Mouse (Mus musculus): ENCODE measurements around the gene Smarcd1. TPM values are rescaled to one million over a fixed set of nuclear protein-coding genes. Genes with fewer than 3 reads are reported as not detected.

Gene Smarcd1
- polyA plus RNA-seq, 1 experiment: 28.6 TPM

DNA sequence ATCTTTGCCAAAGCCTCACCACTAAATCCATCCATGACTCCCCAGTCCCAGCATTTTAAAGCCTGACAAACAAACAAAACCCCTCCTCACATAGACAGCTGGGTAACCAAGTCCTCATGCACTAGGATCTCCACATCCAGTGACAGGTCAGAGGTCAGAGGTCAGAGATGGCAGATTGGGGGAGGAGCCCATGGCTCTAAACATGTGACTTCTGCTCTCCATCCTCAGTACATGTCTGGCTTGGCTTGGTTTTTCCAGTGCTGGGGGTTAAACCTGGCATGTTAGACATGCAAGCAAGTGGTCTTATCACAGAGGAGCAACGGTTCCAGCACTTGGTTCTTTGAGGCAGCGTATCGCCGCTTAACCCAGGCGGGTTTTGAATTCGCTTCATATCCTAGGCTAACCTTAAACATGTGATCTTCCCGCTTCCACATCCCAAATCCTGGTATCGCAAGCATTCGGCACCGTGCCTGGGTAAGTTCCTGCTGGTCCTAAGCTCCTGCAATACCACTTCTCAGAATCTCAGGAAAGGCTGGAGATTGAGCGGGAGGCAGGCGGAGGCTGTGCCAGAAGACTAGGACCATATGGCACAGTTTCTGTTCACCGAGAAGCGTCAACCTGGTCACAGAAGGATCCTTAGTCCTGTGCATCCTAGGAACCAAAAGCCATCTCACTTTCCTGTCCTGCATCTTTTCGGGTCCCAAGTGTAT, 40.7 kb upstream of the Smarcd1 start:
- Histone ChIP-seq H3K79me3 (ENCODE audit: low read depth) (no peaks in the 10 kb centered on the region), H3K27me3 (ENCODE audit: control insufficient read depth, insufficient read depth, insufficient read length) (peaks cover 7% of the 10 kb centered on the region), H3ac (ENCODE audit: control insufficient read depth, insufficient read length, low read depth) (no peak overlapping the region), H3K36me3 (ENCODE audit: control insufficient read depth, insufficient read depth) (no peaks in the 10 kb centered on the region), H3K79me2 (ENCODE audit: control insufficient read depth, insufficient read depth) (no peaks in the 10 kb centered on the region), H3K4me3 (ENCODE audit: insufficient read depth, poor library complexity, severe bottlenecking) (no peak overlapping the region)
- TF ChIP-seq USF1 (IDR thresholded peaks at IDR 0.05; ENCODE audit: low read depth) (no peak), MAX (IDR thresholded peaks at IDR 0.05) (no peak), CEBPB (IDR thresholded peaks at IDR 0.05; ENCODE audit: low read depth) (no peak), CTCF (IDR thresholded peaks at IDR 0.05; ENCODE audit: control insufficient read depth, insufficient read depth, insufficient read length) (no peak), FOSL1 (IDR thresholded peaks at IDR 0.05; ENCODE audit: insufficient read depth, low read length, poor library complexity, severe bottlenecking) (no peak), MYOD1 (IDR thresholded peaks at IDR 0.05; ENCODE audit: control insufficient read depth, insufficient read length, low read depth) (no peak), MYOG (IDR thresholded peaks at IDR 0.05; ENCODE audit: control insufficient read depth, extremely low read depth, insufficient read length) (no peak)

DNA sequence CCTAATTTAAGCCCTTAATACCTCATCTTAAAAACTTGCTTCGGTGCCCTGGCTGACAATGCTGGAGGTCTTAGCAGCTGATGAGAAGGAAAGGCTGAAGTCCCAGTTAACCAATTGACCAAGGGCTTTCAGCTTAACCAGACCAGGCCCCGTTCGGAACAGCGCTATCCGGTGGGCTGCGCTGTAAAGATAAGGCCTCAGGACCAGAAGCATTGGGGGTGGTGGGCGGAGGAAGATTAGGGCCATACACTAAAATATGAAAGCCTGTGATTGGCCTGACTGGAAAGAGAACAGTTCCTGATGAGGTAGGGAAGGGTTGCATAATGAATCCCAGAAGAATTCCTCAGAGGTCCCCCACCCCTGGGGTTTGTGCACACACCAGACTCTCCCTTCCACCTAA, 39.6 kb upstream of the Smarcd1 start:
- H3K36me3 ChIP-seq (ENCODE audit: control insufficient read depth, insufficient read depth): no peaks in the 10 kb centered on the region
- no peak for TF ChIP-seq USF1 (IDR thresholded peaks at IDR 0.05; ENCODE audit: low read depth)
- TF ChIP-seq MAX (IDR thresholded peaks at IDR 0.05): no peak
- no peak for TF ChIP-seq CEBPB (IDR thresholded peaks at IDR 0.05; ENCODE audit: low read depth)
- TF ChIP-seq CTCF (IDR thresholded peaks at IDR 0.05; ENCODE audit: control insufficient read depth, insufficient read depth, insufficient read length): no peak
- no peak for TF ChIP-seq MYOD1 (IDR thresholded peaks at IDR 0.05; ENCODE audit: control insufficient read depth, insufficient read length, low read depth)
- TF ChIP-seq FOSL1 (IDR thresholded peaks at IDR 0.05; ENCODE audit: insufficient read depth, low read length, poor library complexity, severe bottlenecking): no peak
- TF ChIP-seq MYOG (IDR thresholded peaks at IDR 0.05; ENCODE audit: control insufficient read depth, extremely low read depth, insufficient read length): no peak
- no peaks in the 10 kb centered on the region for H3K79me2 ChIP-seq (ENCODE audit: control insufficient read depth, insufficient read depth)
- H3K27me3 ChIP-seq (ENCODE audit: control insufficient read depth, insufficient read depth, insufficient read length): peaks cover 9% of the 10 kb centered on the region
- no peak overlapping the region for H3K4me3 ChIP-seq (ENCODE audit: insufficient read depth, poor library complexity, severe bottlenecking)
- no peak overlapping the region for H3ac ChIP-seq (ENCODE audit: control insufficient read depth, insufficient read length, low read depth)
- H3K79me3 ChIP-seq (ENCODE audit: low read depth): no peaks in the 10 kb centered on the region

DNA sequence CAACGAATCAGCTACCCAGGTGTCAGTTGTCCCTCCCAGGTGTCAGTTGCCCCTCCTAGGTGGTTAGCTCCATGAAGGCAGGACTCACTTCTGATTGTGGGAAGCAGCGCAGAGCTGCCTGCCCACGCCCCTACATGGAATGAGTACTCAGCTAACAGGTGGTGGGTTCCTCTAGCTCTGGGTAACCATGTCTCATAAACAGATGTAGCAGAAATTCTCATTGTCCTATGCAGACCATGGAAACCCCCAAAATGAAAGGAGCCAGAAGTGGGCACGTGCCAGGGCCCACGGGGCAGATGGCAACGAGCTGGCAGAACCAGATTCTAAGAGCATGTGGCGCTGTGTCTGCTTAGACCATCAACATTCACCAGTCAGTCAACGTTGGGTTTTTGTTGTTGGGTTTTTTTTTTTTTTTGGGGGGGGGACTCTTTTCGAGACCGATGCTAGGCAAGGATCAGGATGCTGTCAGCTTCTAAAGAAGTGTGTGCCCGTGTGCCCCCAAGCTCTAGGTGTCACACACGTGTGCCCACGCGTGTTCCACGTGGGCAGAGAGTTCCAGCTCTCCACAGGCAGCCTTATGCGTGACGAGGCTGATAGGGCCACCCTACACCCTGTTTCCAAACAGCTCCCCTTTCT, 37.8 kb upstream of the Smarcd1 start:
- TF ChIP-seq MAX (IDR thresholded peaks at IDR 0.05) (peak; percentile 14), FOSL1 (IDR thresholded peaks at IDR 0.05; ENCODE audit: insufficient read depth, low read length, poor library complexity, severe bottlenecking) (no peak)
- Histone ChIP-seq H3K27me3 (ENCODE audit: control insufficient read depth, insufficient read depth, insufficient read length) (peaks cover 9% of the 10 kb centered on the region), H3ac (ENCODE audit: control insufficient read depth, insufficient read length, low read depth) (peak overlapping the region; percentile 3), H3K79me2 (ENCODE audit: control insufficient read depth, insufficient read depth) (no peaks in the 10 kb centered on the region), H3K79me3 (ENCODE audit: low read depth) (no peaks in the 10 kb centered on the region), H3K36me3 (ENCODE audit: control insufficient read depth, insufficient read depth) (no peaks in the 10 kb centered on the region), H3K4me3 (ENCODE audit: insufficient read depth, poor library complexity, severe bottlenecking) (no peak overlapping the region)

DNA sequence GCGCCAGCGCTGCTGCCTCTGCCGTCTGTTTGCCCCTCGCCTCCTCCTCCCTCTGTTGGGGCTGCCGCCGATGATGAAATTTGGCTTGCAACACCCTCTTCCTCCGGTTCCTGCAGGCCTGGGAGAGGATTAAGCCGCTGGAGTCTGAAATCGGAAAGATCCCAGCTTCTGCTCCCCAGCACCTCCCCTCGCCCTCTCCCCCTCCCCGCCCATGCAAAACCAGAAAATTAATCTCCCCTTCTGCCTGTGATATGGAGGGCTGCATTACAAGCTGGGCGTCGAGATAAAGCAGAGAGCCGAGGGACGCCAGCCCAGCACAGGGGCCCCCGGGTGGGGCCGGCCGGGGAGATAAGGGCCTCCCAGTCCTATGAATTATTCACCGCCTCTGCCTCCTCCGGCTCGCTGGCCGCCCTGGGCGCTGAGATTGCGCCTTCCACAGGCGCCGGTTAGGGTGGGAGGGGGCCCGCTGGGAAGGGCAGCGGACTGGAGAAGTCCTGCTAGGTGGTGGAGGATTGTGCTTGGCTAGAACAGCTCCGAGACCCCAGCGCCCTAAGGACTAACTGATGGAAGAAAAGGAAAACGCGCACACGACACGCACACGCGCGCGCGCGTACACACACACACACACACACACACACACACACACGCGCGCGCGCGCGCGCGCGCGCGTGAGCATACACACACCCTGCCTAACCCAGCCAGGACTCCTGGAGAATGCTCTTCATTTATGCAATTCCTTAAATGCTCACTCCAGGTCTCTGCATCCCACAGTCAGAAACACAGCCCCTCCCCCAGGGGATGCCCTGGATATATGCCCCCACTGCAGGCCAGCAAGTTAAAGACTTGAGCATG, 37.1 kb upstream of the Smarcd1 start:
- Histone ChIP-seq H3ac (ENCODE audit: control insufficient read depth, insufficient read length, low read depth) (peak overlapping the region; percentile 3), H3K79me2 (ENCODE audit: control insufficient read depth, insufficient read depth) (no peaks in the 10 kb centered on the region), H3K4me3 (ENCODE audit: insufficient read depth, poor library complexity, severe bottlenecking) (peak overlapping the region; percentile 12), H3K79me3 (ENCODE audit: low read depth) (no peaks in the 10 kb centered on the region), H3K27me3 (ENCODE audit: control insufficient read depth, insufficient read depth, insufficient read length) (peaks cover 10% of the 10 kb centered on the region), H3K36me3 (ENCODE audit: control insufficient read depth, insufficient read depth) (no peaks in the 10 kb centered on the region)
- no peak for TF ChIP-seq MAX (IDR thresholded peaks at IDR 0.05)
- TF ChIP-seq MYOG (IDR thresholded peaks at IDR 0.05; ENCODE audit: control insufficient read depth, extremely low read depth, insufficient read length): no peak
- no peak for TF ChIP-seq MYOD1 (IDR thresholded peaks at IDR 0.05; ENCODE audit: control insufficient read depth, insufficient read length, low read depth)
- no peak for TF ChIP-seq CTCF (IDR thresholded peaks at IDR 0.05; ENCODE audit: control insufficient read depth, insufficient read depth, insufficient read length)
- no peak for TF ChIP-seq FOSL1 (IDR thresholded peaks at IDR 0.05; ENCODE audit: insufficient read depth, low read length, poor library complexity, severe bottlenecking)
- TF ChIP-seq CEBPB (IDR thresholded peaks at IDR 0.05; ENCODE audit: low read depth): peak; percentile 72

DNA sequence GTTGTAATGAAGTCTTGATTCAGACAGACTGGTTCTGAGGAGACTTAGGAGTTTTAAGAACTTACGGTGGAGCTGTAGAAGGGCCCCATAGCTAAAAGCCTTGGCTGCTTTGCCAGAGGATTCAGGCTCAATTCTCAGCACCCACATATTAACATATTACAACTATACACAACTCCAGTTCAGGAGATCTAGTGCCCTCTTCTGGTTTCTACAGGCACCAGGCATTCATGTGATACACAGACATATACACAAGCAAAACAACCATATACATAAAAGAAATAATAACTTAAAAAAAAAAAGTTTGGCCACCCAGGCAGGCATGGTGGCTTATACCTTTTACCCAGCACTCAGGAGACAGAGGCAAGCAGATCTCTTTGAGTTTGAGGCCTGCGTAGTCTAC, 34.4 kb upstream of the Smarcd1 start:
- H3K4me3 ChIP-seq (ENCODE audit: insufficient read depth, poor library complexity, severe bottlenecking): no peak overlapping the region
- H3K36me3 ChIP-seq (ENCODE audit: control insufficient read depth, insufficient read depth): no peaks in the 10 kb centered on the region
- no peak for TF ChIP-seq USF1 (IDR thresholded peaks at IDR 0.05; ENCODE audit: low read depth)
- TF ChIP-seq MYOG (IDR thresholded peaks at IDR 0.05; ENCODE audit: control insufficient read depth, extremely low read depth, insufficient read length): no peak
- TF ChIP-seq FOSL1 (IDR thresholded peaks at IDR 0.05; ENCODE audit: insufficient read depth, low read length, poor library complexity, severe bottlenecking): no peak
- no peak for TF ChIP-seq MYOD1 (IDR thresholded peaks at IDR 0.05; ENCODE audit: control insufficient read depth, insufficient read length, low read depth)
- TF ChIP-seq CEBPB (IDR thresholded peaks at IDR 0.05; ENCODE audit: low read depth): no peak
- TF ChIP-seq CTCF (IDR thresholded peaks at IDR 0.05; ENCODE audit: control insufficient read depth, insufficient read depth, insufficient read length): no peak
- no peak for TF ChIP-seq MAX (IDR thresholded peaks at IDR 0.05)
- peaks cover 37% of the 10 kb centered on the region for H3K27me3 ChIP-seq (ENCODE audit: control insufficient read depth, insufficient read depth, insufficient read length)
- H3K79me3 ChIP-seq (ENCODE audit: low read depth): no peaks in the 10 kb centered on the region
- H3ac ChIP-seq (ENCODE audit: control insufficient read depth, insufficient read length, low read depth): no peak overlapping the region
- H3K79me2 ChIP-seq (ENCODE audit: control insufficient read depth, insufficient read depth): no peaks in the 10 kb centered on the region
